In the genomic region with DNA sequence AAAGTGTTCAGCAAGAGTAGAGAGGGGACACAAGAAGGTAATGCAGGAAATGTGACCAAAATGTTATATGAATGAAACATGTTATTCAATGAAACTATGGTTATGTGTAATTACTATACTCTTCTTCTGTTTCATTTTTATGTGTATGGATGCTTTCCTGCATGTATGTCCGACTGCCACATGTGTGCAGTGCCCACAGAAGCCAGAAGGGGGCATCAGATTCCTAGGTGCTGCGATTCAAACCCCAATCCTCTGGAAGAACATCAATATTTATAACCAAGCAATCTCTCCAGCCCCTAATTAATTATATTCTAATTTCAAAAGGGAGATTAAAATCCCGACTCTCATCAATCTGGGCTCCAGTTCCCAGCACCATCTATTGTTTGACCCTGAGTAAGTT, we compare ENCODE assay signal across 21 mouse cellular contexts.
DNase-seq lines count a peak whose midpoint lies in the region; ATAC-seq and TF ChIP-seq lines count a peak whose summit lies in the region.
"Had no signal": no experiment of that assay in that cellular context is flagged by ENCODE, and none has a peak within 500 bp of the region (broad histone marks: within the 10 kb centered on the region; RNA-seq: fewer than 3 reads in every experiment).

No protein-coding gene starts in this region.

- no peaks in the 10 kb centered on the region for H3K9me3 ChIP-seq in midbrain, postnatal 0 days (ENCODE audit: low read length)
- H3K9me3 ChIP-seq in midbrain, embryonic 13.5 days = no peaks in the 10 kb centered on the region
- H3K9me3 ChIP-seq in neural tube, embryonic 15.5 days (replicated peaks) = no peaks in the 10 kb centered on the region
- H3K9me3 ChIP-seq: embryonic facial prominence, embryonic 10.5 days; forebrain, embryonic 13.5 days; limb, embryonic 10.5 days had no signal

- H3K27me3 ChIP-seq in midbrain, postnatal 0 days (ENCODE audit: insufficient read depth, low read length) = no peaks in the 10 kb centered on the region
- H3K27me3 ChIP-seq in midbrain, embryonic 13.5 days = no peaks in the 10 kb centered on the region
- no peaks in the 10 kb centered on the region for H3K27me3 ChIP-seq in neural tube, embryonic 15.5 days (replicated peaks)
- H3K27me3 ChIP-seq: forebrain, embryonic 13.5 days; heart, embryonic 12.5 days had no signal

- no peak overlapping the region for H3K4me3 ChIP-seq in gastrocnemius, adult 2 months
- H3K4me3 ChIP-seq in midbrain, postnatal 0 days (ENCODE audit: low read depth, low read length) = no peak overlapping the region
- H3K4me3 ChIP-seq in midbrain, embryonic 13.5 days (replicated peaks) = no peak overlapping the region
- no peak overlapping the region for H3K4me3 ChIP-seq in neural tube, embryonic 15.5 days (replicated peaks)
- H3K4me3 ChIP-seq: embryonic facial prominence, embryonic 10.5 days; forebrain, embryonic 13.5 days; heart, embryonic 12.5 days; limb, embryonic 10.5 days had no signal

- H3K4me1 ChIP-seq in midbrain, postnatal 0 days (ENCODE audit: insufficient read depth, low read length) = no peaks in the 10 kb centered on the region
- H3K4me1 ChIP-seq in midbrain, embryonic 13.5 days (replicated peaks) = no peaks in the 10 kb centered on the region
- no peaks in the 10 kb centered on the region for H3K4me1 ChIP-seq in neural tube, embryonic 15.5 days
- H3K4me1 ChIP-seq: embryonic facial prominence, embryonic 10.5 days; forebrain, embryonic 13.5 days; heart, embryonic 12.5 days; limb, embryonic 10.5 days had no signal

- no peaks in the 10 kb centered on the region for H3K36me3 ChIP-seq in midbrain, postnatal 0 days (ENCODE audit: insufficient read depth, low read length)
- H3K36me3 ChIP-seq in midbrain, embryonic 13.5 days = no peaks in the 10 kb centered on the region
- H3K36me3 ChIP-seq in neural tube, embryonic 15.5 days = no peaks in the 10 kb centered on the region
- H3K36me3 ChIP-seq: embryonic facial prominence, embryonic 10.5 days; heart, embryonic 12.5 days; limb, embryonic 10.5 days had no signal

- H3K27ac ChIP-seq in gastrocnemius, adult 2 months = no peak overlapping the region
- H3K27ac ChIP-seq in midbrain, postnatal 0 days (ENCODE audit: low read depth, low read length) = no peak overlapping the region
- no peak overlapping the region for H3K27ac ChIP-seq in midbrain, embryonic 13.5 days
- no peak overlapping the region for H3K27ac ChIP-seq in neural tube, embryonic 15.5 days (replicated peaks)
- H3K27ac ChIP-seq: embryonic facial prominence, embryonic 10.5 days; forebrain, embryonic 13.5 days; limb, embryonic 10.5 days; macrophage had no signal

- no peak for DNase-seq in gastrocnemius, adult 2 months
- no peak for DNase-seq in gastrocnemius, postnatal 25 days
- DNase-seq in midbrain, postnatal 0 days (ENCODE audit: low spot score) = no peak
- peak; percentile 24 for DNase-seq in R1 (ENCODE audit: low read depth, low spot score)
- no peak for DNase-seq in cerebellum, adult 11 months
- DNase-seq in left cerebral cortex, adult 9 months (ENCODE audit: low spot score in 2 of 2) = no peak
- DNase-seq: cerebellum, adult 18-20 months; cerebellum, postnatal 36 days; heart, postnatal 4 days; layer of hippocampus, postnatal 36 days; lung, adult 2 months; retina, postnatal 1 day had no signal

- H3K9ac ChIP-seq in midbrain, postnatal 0 days (replicated peaks; ENCODE audit: low read length, poor library complexity, severe bottlenecking) = no peak overlapping the region
- no peak overlapping the region for H3K9ac ChIP-seq in midbrain, embryonic 13.5 days (replicated peaks)
- no peak overlapping the region for H3K9ac ChIP-seq in neural tube, embryonic 15.5 days (replicated peaks)
- H3K9ac ChIP-seq: forebrain, embryonic 13.5 days; heart, embryonic 12.5 days had no signal

- WGBS in midbrain, postnatal 0 days = 82% methylated on average over 3 of the region's 3 CpGs
- WGBS in midbrain, embryonic 13.5 days = 85% methylated on average over 3 of the region's 3 CpGs
- 82% methylated on average over 3 of the region's 3 CpGs for WGBS in neural tube, embryonic 15.5 days

- H3K4me2 ChIP-seq in midbrain, postnatal 0 days (ENCODE audit: low read depth, low read length, poor library complexity, severe bottlenecking) = no peak overlapping the region
- H3K4me2 ChIP-seq in midbrain, embryonic 13.5 days (replicated peaks) = no peak overlapping the region
- no peak overlapping the region for H3K4me2 ChIP-seq in neural tube, embryonic 15.5 days
- H3K4me2 ChIP-seq: forebrain, embryonic 13.5 days; heart, embryonic 12.5 days; liver, embryonic 11.5 days; midbrain, embryonic 11.5 days had no signal

- no peak for ATAC-seq in midbrain, postnatal 0 days (ENCODE audit: low FRiP score)
- no peak for ATAC-seq in midbrain, embryonic 13.5 days
- no peak for ATAC-seq in neural tube, embryonic 15.5 days (ENCODE audit: low FRiP score)
- ATAC-seq: forebrain, embryonic 13.5 days had no signal

- intact Hi-C loops in gastrocnemius, adult 2 months (cut with DNase I) = no loop called here

- 0 out of 2 replicates have a peak, but pooled peaks have one; percentile 3 for TF ChIP-seq CTCF in gastrocnemius, adult 2 months (IDR thresholded peaks at IDR 0.05)
- TF ChIP-seq CTCF in midbrain, postnatal 0 days (IDR thresholded peaks at IDR 0.05) = 0 out of 2 replicates have a peak, but pooled peaks have one; percentile 4
